Mouse (Mus musculus): ENCODE data around the gene Gm49601. TPM values are rescaled to one million over a fixed set of nuclear protein-coding genes. Genes with fewer than 3 reads are reported as not detected.

Gene Gm49601
- polyA plus RNA-seq, 2 experiments: 2.7 to 42.9 TPM

DNA sequence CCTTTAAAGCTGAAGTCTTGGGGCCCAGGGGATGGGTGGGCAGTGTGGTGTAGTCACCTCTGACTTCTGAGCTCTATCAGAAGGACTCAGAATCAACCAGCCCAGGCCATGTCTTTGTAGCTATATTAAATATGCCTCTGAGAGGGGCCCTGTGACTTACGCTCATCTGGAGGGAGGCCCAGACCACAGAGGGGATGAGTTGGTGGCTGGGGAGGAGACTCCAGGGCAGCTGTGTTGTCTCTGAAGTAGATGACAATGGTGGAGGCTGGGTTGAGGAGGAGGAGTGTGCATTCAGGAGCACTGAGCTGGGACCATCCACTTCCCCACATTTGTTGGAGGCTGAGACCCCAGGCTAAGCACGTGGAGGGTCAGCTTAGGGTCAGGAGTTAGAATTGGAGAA, 7.9 kb downstream of the Gm49601 start:
- H3K27ac ChIP-seq (replicated peaks; ENCODE audit: low read depth, low read length): no peak overlapping the region
- 76% methylated on average over 2 of the region's 2 CpGs for WGBS
- peaks cover 15% of the 10 kb centered on the region for H3K36me3 ChIP-seq (ENCODE audit: control insufficient read depth, insufficient read depth, low read length)
- ATAC-seq (ENCODE audit: low FRiP score, low read depth): no peak
- H3K9me3 ChIP-seq (ENCODE audit: control insufficient read depth, low read length): no peaks in the 10 kb centered on the region
- no peak overlapping the region for H3K4me2 ChIP-seq (replicated peaks; ENCODE audit: low read depth, low read length, severe bottlenecking)
- TF ChIP-seq POLR2A (IDR thresholded peaks at IDR 0.05; ENCODE audit: borderline replicate concordance, extremely low read depth, insufficient read depth, insufficient read length): no peak
- peaks cover 55% of the 10 kb centered on the region for H3K27me3 ChIP-seq (ENCODE audit: control insufficient read depth, insufficient read depth, low read length)
- H3K9ac ChIP-seq (ENCODE audit: low read depth, low read length, severe bottlenecking): no peak overlapping the region
- DNase-seq (ENCODE audit: low spot score): no peak
- H3K4me1 ChIP-seq (ENCODE audit: control insufficient read depth, insufficient read depth, low read length): peaks cover 12% of the 10 kb centered on the region; the same call in 1 of the 2 replicates
- H3K4me3 ChIP-seq (replicated peaks; ENCODE audit: low read length): no peak overlapping the region

DNA sequence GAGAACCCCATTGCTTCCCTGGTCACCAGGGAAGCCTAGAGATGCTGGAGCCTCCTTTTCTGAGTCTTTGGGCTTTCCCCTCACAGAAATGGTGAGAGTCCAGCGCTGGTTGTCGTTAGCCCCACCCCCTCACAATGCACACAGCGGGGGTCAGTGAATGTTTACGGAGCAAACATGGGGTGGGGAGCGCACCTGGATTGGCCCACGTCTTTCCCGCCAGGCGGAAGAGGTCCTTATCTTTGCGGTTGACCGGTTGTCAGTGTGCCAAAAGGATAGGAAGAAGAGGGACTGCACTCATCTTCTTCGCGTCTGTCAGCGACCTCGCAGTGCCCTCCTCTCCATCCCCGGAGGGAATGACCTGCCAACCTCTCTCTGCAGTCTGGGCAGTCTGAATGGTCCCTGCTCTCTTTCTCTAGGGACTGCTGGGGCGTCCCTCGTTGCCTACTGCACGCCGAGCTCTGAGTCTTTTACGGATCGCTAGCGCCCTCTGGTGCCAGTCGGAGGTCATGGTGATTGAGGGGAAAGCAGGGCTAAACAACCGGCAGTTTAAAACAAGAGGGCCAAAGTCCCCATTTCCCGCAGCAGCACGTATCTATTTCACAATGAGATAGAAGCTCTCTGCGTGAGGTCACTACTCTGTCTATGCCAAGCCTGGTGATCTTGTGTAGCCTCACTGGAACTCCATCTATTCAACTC, 8.7 kb downstream of the Gm49601 start:
- Histone ChIP-seq H3K27me3 (ENCODE audit: control insufficient read depth, insufficient read depth, low read length) (peaks cover 48% of the 10 kb centered on the region), H3K36me3 (ENCODE audit: control insufficient read depth, insufficient read depth, low read length) (peaks cover 8% of the 10 kb centered on the region), H3K27ac (replicated peaks; ENCODE audit: low read depth, low read length) (no peak overlapping the region), H3K4me3 (replicated peaks; ENCODE audit: low read length) (peak overlapping the region; percentile 20), H3K4me1 (ENCODE audit: control insufficient read depth, insufficient read depth, low read length) (peaks cover 12% of the 10 kb centered on the region; the same call in 1 of the 2 replicates), H3K9me3 (ENCODE audit: control insufficient read depth, low read length) (no peaks in the 10 kb centered on the region), H3K9ac (ENCODE audit: low read depth, low read length, severe bottlenecking) (no peak overlapping the region), H3K4me2 (replicated peaks; ENCODE audit: low read depth, low read length, severe bottlenecking) (peak overlapping the region; percentile 47)
- peak; percentile 83 for DNase-seq (ENCODE audit: low spot score)
- ATAC-seq (ENCODE audit: low FRiP score, low read depth): peak; percentile 65
- WGBS: 2% methylated on average over 27 of the region's 27 CpGs
- TF ChIP-seq POLR2A (IDR thresholded peaks at IDR 0.05; ENCODE audit: borderline replicate concordance, extremely low read depth, insufficient read depth, insufficient read length): peak; percentile 20; the same call in 1 of the 2 replicates

DNA sequence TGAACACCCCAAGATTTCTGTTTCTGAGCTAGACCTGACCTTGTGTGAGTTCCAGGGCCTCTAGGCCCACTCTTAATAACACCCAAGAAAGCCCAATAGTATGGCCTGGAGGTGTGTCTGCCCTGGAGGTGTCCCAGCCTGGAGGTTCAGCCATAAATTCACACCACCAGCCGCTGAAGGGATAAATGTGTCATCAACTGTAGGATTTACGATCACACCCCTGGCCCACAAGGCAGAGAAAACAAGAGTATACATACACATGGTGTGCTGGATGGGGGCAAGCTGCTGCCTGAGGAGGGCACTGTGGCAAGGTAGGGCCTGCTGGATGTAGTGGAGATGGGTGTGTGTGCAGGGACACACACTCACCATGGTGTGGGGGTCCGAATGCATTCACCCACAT, 12.9 kb downstream of the Gm49601 start:
- WGBS: 40% methylated on average over 3 of the region's 3 CpGs
- H3K36me3 ChIP-seq (ENCODE audit: control insufficient read depth, insufficient read depth, low read length): no peaks in the 10 kb centered on the region
- no peaks in the 10 kb centered on the region for H3K4me1 ChIP-seq (ENCODE audit: control insufficient read depth, insufficient read depth, low read length)
- no peak overlapping the region for H3K4me2 ChIP-seq (replicated peaks; ENCODE audit: low read depth, low read length, severe bottlenecking)
- H3K4me3 ChIP-seq (replicated peaks; ENCODE audit: low read length): no peak overlapping the region
- TF ChIP-seq POLR2A (IDR thresholded peaks at IDR 0.05; ENCODE audit: borderline replicate concordance, extremely low read depth, insufficient read depth, insufficient read length): no peak
- no peak for ATAC-seq (ENCODE audit: low FRiP score, low read depth)
- DNase-seq (ENCODE audit: low spot score): no peak
- no peak overlapping the region for H3K27ac ChIP-seq (replicated peaks; ENCODE audit: low read depth, low read length)
- no peaks in the 10 kb centered on the region for H3K9me3 ChIP-seq (ENCODE audit: control insufficient read depth, low read length)
- no peak overlapping the region for H3K9ac ChIP-seq (ENCODE audit: low read depth, low read length, severe bottlenecking)
- H3K27me3 ChIP-seq (ENCODE audit: control insufficient read depth, insufficient read depth, low read length): peaks cover 5% of the 10 kb centered on the region

DNA sequence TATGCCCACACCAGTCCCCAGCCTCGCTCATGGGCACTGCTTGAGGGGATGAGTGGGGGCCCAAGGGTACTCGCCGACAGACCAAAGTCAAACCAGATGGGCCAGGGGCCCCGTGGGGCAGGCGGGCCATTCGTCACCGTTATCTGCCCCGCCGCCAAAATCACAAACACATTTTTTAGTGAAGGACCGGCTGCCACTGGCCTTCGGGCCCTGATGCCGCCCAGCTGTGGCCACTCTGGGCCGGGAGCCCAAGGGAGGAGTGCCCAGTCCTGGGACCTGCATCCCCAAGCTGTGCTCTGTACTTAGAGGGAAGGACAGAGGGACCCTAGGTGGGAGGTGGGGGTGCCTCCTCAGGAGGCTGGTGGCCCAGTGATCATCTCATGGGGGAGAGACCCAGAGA, 14.5 kb downstream of the Gm49601 start:
- H3K9ac ChIP-seq (ENCODE audit: low read depth, low read length, severe bottlenecking): no peak overlapping the region
- no peak overlapping the region for H3K4me3 ChIP-seq (replicated peaks; ENCODE audit: low read length)
- no peak overlapping the region for H3K4me2 ChIP-seq (replicated peaks; ENCODE audit: low read depth, low read length, severe bottlenecking)
- DNase-seq (ENCODE audit: low spot score) (no peak), ATAC-seq (ENCODE audit: low FRiP score, low read depth) (no peak)
- H3K36me3 ChIP-seq (ENCODE audit: control insufficient read depth, insufficient read depth, low read length): no peaks in the 10 kb centered on the region
- H3K9me3 ChIP-seq (ENCODE audit: control insufficient read depth, low read length): no peaks in the 10 kb centered on the region
- peaks cover 3% of the 10 kb centered on the region; the same call in 1 of the 2 replicates for H3K4me1 ChIP-seq (ENCODE audit: control insufficient read depth, insufficient read depth, low read length)
- H3K27me3 ChIP-seq (ENCODE audit: control insufficient read depth, insufficient read depth, low read length): no peaks in the 10 kb centered on the region; the same call in 1 of the 2 replicates
- no peak for TF ChIP-seq POLR2A (IDR thresholded peaks at IDR 0.05; ENCODE audit: borderline replicate concordance, extremely low read depth, insufficient read depth, insufficient read length)
- H3K27ac ChIP-seq (replicated peaks; ENCODE audit: low read depth, low read length): no peak overlapping the region
- WGBS: 28% methylated on average over 13 of the region's 13 CpGs

DNA sequence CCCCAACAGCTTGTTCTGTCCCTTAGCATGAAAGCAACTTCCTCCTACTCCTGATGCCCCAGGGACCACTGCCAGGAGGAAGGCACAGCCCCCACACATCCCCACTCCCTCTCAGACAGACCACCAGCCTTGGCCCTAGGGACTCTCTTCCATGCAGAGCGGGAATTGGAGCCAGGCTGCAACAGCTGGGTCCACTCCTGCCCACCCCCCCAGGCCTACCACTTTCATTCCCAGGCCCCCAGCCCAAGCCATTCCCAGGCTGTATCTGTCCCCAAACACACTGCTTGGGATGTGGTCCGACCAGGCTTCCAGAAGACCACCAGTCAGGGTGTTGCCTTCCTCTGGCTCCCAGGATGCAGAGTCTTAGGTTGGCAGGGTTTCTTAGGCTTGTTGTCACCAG, 17.1 kb downstream of the Gm49601 start:
- Histone ChIP-seq H3K4me2 (replicated peaks; ENCODE audit: low read depth, low read length, severe bottlenecking) (no peak overlapping the region), H3K27me3 (ENCODE audit: control insufficient read depth, insufficient read depth, low read length) (no peaks in the 10 kb centered on the region; the same call in 1 of the 2 replicates), H3K36me3 (ENCODE audit: control insufficient read depth, insufficient read depth, low read length) (no peaks in the 10 kb centered on the region), H3K9me3 (ENCODE audit: control insufficient read depth, low read length) (no peaks in the 10 kb centered on the region), H3K27ac (replicated peaks; ENCODE audit: low read depth, low read length) (no peak overlapping the region), H3K4me3 (replicated peaks; ENCODE audit: low read length) (no peak overlapping the region), H3K9ac (ENCODE audit: low read depth, low read length, severe bottlenecking) (no peak overlapping the region), H3K4me1 (ENCODE audit: control insufficient read depth, insufficient read depth, low read length) (peaks cover 9% of the 10 kb centered on the region; the same call in 1 of the 2 replicates)
- DNase-seq (ENCODE audit: low spot score): no peak
- ATAC-seq (ENCODE audit: low FRiP score, low read depth): no peak
- TF ChIP-seq POLR2A (IDR thresholded peaks at IDR 0.05; ENCODE audit: borderline replicate concordance, extremely low read depth, insufficient read depth, insufficient read length): no peak
- 58% methylated on average over 2 of the region's 2 CpGs for WGBS
